Mouse (Mus musculus) left cerebral cortex, postnatal 14 days (tissue): ENCODE measurements around the gene Mon1a. TPM values are rescaled to one million over a fixed set of nuclear protein-coding genes. Genes with fewer than 3 reads are reported as not detected.

Source experiments
- DNase-seq, 2 experiments: peaks; one replicate each; pipeline ENCODE4 v3.0.0; 2021 to 2022; ENCODE audit warnings: low spot score in 2 of 2, mixed read lengths in 1 of 2
- intact Hi-C: fragments of 180-260 bp; cut with DNase I; formaldehyde crosslinking; loops from one replicate; pipeline ENCODE4 v1.15.1; 2025
- total RNA-seq, 2 experiments: library from RNA; stranded (reverse); gene quantifications; 2 replicates each; pipeline ENCODE4 v1.2.3; 2021

Mon1a gene
- total RNA-seq, 2 experiments from 2014 or later = 21.2 to 21.9 TPM

DNA sequence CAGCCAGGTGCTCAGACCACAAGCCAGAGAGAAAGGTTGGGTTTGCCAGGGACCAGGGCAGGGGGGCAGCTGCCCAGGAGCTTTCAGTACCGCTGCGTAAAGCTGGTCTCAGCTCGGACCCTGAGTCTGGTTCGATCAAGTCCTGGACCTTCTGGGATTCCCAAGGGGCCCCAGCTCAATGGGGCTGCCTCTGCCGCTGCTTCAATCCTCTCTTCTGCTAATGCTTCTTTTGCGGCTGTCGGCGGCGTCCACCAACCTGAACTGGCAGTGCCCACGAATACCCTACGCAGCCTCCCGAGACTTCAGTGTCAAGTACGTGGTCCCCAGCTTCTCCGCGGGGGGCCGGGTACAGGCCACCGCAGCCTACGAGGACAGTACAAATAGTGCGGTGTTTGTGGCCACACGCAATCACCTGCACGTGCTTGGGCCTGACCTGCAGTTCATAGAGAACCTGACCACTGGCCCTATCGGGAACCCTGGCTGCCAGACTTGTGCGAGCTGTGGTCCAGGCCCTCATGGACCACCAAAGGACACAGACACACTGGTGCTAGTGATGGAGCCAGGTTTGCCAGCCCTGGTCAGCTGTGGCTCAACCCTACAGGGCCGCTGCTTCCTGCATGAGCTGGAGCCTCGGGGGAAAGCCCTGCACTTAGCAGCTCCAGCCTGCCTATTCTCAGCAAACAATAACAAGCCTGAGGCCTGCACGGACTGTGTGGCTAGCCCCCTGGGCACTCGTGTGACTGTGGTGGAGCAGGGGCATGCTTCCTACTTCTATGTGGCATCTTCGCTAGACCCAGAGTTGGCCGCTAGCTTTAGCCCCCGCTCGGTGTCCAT lies 19.2 kb downstream of the Mon1a start:
- no peak for DNase-seq
- intact Hi-C loops = no loop called here

DNA sequence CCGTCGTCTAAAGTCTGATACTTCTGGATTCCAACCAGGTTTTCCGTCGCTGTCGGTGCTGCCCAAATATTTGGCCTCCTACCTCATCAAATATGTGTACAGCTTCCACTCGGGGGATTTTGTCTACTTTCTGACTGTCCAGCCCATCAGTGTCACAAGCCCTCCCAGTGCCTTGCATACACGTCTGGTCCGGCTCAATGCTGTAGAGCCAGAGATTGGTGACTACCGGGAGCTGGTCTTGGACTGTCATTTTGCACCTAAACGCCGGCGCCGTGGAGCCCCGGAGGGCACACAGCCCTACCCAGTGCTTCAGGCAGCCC lies 19.8 kb downstream of the Mon1a start:
- DNase-seq = no peak
- intact Hi-C loops = no loop called here

GRCm38 (mm10) chr9:107908410-107909158 lies 20.6 kb downstream of the Mon1a start:
- no peak for DNase-seq
- intact Hi-C loops = no loop called here

- no peak for DNase-seq
- intact Hi-C loops = no loop called here
Measured at GRCm38 (mm10) chr9:107910025-107910769, 22.2 kb downstream of the Mon1a start.

DNA sequence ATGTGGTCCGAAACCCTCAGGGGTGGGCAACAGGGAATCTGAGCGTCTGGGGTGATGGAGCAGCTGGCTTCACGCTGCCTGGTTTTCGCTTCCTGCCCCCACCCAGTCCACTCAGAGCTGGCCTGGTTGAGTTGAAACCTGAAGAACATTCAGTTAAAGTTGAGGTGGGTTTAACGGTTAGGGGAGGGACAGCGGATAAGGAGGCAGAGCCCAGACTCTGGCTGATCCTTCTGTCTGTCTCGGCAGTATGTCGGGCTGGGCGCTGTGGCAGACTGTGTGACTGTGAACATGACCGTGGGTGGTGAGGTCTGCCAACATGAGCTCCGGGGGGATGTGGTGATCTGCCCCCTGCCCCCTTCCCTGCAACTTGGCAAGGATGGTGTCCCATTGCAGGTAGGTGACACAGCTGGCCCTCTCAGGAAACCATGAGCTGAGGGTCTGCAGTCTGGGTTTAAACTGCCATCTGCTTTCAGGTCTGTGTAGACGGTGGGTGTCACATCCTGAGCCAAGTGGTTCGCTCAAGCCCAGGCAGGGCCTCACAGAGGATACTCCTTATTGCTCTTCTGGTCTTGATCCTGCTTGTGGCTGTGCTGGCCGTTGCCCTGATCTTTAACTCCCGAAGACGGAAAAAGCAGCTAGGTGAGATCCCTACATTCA lies 26.9 kb downstream of the Mon1a start:
- no peak for DNase-seq
- intact Hi-C loops = no loop called here

DNA sequence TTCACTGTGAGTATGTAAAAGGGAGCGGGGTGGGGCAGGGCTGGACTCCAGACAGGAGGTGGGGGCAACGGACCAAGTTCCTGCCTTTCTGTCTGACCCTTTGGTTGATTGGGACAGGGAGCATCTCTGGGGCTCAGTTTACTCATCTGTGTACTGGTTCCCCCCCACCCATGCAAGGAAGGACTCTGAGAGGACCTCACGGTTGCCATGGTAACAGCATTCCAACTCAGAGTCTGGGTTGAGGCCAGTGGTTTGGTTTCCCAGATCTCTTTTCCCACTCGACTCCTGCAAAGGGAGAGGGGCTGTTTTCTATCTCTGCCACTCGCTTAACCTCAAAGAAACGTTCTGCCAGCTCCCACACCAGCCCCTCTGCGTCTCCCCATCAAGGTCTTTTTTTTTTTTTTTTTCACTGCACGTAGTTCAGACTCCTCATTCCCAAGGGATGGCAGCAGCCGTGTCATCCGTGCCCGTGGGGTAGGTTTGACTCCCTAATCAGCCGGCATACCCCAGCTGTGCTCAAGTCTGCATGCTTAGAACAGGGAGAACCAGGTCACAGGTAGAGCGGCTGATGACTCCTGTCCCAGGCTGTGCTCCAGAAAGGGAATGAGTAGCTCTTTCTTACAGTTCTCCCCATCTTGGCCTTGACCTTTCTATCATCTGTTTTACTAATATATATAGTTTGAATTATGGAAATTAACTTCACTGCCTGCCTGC lies 30.1 kb downstream of the Mon1a start:
- intact Hi-C loops = no loop called here
- peak; percentile 50 to 69 for DNase-seq

DNA sequence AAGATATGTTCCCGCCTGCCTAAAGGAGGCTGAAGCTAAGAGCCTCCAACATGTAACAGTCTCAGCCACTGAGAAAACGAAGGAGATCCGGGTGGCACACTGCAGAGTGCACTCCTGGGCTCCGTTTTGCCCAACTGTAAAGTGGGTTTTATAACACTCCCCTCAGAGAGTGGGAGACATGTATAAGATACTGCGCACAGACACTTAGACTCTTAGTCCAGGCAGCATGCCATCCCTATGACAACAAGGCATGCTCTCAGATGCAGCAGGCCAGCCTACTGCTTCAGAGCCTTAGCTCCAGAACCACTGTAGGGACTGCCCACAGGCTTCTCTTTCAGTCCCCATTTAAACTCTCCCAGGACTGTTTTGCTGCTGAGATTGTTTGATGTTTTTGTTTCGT lies 30.9 kb downstream of the Mon1a start:
- no peak for DNase-seq
- intact Hi-C loops = no loop called here

GRCm38 (mm10) chr9:107919441-107919840 lies 31.5 kb downstream of the Mon1a start:
- intact Hi-C loops = no loop called here
- DNase-seq = no peak

DNA sequence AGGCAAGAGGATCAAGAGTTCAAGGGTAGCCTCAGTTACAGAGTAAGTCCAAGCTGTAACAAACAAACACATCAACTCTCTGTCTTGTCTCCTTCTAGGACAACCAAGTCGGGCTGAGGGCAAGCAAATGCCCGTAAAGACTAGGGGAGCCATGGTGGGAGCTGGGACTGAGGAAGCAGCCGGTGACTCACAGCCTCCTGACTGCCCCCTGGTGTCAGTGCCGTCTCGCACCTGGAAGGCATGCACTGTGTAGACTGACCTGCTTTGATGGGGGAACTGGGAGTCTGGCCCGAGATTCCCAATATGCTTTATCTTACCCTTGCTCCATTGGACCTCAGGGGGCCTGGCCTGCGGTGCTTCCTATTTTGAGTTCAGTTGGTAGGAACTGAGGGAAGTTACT lies 35.1 kb downstream of the Mon1a start:
- no peak for DNase-seq
- intact Hi-C loops = no loop called here

DNA sequence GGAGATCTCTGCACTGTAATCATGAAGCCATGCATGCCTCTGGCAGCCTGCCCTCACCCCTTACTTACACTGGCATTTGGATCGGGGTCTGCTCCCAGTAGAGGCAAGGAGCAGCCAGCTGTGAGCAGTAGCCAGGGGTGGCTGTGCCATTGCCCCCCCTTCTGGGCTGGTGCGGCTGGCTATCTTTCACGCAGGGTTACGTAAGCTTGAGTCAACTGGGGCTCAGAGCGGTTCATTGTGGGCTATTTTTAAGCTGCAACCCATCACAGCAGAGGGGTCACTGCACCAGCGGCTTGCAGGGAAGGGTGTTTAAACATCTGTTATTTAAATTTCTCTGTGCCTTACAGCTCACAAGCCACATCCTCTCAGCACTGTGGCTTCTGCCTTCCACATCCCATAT lies 36.0 kb downstream of the Mon1a start:
- intact Hi-C loops = no loop called here
- no peak for DNase-seq

- intact Hi-C loops = no loop called here
- no peak for DNase-seq
Measured at GRCm38 (mm10) chr9:107925251-107925650, 37.3 kb downstream of the Mon1a start.

GRCm38 (mm10) chr9:107926920-107927420 lies 39.0 kb downstream of the Mon1a start:
- intact Hi-C loops = no loop called here
- no peak for DNase-seq

DNA sequence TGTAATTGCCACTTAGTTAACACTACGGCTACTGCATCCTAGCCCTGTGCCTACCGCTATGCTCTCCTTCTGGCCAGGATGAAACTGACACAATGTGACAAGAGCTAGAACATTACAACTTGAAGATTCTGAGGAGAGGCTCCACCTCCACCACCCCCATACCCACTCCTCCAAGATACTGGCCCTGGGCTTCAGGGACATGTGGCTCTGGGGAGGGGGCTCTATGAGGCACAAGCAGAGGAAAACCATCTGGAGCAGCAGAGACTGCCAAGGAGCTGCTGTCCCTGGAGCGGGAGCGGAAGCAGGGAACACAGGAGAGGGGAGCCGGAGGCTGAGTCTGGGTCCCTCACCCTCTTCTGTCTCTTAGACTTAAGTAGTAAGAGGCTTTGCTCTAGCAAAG lies 39.8 kb downstream of the Mon1a start:
- peak; percentile 46 to 78 for DNase-seq
- intact Hi-C loops = no loop called here

DNA sequence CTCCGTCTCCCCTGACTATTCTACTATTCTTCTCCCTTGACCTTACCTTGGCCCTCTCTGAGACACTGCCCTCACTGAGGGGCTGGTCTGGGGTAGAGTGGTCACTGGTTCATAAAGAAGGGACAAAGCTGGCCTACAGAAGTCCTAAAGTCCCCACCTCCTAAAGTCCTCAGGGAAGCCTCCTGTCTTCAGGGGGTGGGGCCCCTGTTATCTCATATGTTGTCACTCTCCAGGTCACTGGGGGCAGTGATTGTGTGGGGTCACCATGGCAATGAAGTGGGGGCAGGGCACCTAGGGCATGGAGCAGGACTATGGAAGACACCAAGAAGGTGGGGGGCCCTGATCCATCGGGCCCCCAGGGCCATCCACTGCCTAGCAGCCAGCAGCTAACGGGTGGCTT lies 40.2 kb downstream of the Mon1a start, which contains the start of gene Actl11:
Gene Actl11 (plus strand): TSS at position 301 of the 400 bp plus-strand sequence.
- intact Hi-C loops = no loop called here
- no peak for DNase-seq

- intact Hi-C loops = no loop called here
- DNase-seq = no peak
Measured at GRCm38 (mm10) chr9:107932221-107932620, 44.3 kb downstream of the Mon1a start.

DNA sequence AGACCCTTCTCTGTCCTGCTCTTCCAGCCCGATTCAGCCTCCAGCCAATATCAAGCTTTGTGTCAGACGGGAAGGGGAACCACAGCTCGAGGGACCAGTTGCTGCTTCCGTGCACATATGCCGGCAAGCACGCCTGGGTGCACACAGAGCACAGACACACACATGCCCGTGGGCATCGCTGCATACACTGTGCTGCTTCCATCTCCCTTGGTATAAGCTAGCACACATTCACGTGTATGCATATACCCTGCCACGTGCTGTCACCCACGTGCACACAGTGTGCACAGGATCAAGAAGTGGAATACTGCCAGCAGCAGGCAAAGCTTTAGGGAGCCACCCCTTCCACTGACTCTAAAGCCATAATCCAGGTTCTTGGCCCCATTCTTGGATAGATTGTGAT lies 46.2 kb downstream of the Mon1a start:
- DNase-seq = peak; percentile 59 to 94
- intact Hi-C loops = no loop called here

GRCm38 (mm10) chr9:107935374-107935773 lies 47.4 kb downstream of the Mon1a start, which contains the start of gene Camkv:
TSS of gene Camkv (plus strand) at chr9:107935674.
- no peak for DNase-seq
- intact Hi-C loops = no loop called here

DNA sequence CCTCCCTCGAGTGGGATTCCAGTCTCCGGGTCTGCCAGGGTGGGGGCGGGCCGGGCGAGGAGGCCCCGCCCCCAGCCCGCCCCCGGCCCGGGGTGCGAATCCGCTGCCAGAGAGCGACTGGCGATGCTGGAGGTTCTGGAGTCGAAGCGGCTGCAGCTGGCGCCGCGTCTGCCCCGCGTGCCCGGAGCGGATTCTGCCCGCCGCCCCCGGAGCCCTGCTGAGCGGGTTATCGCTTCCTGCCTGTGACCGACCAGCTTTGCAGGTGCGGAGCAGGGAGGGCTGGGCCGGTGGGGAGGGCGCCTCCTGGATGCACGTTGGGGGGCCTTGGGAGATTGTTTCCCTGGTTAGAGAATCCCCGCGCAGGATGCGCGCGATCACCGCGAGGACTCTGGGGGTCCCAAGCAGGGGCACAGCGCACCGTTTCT lies 47.9 kb downstream of the Mon1a start:
- intact Hi-C loops = no loop called here
- peak; percentile 59 to 77 for DNase-seq
